Comparison of ENCODE assay signal across 8 mouse cellular contexts in the genomic region with DNA sequence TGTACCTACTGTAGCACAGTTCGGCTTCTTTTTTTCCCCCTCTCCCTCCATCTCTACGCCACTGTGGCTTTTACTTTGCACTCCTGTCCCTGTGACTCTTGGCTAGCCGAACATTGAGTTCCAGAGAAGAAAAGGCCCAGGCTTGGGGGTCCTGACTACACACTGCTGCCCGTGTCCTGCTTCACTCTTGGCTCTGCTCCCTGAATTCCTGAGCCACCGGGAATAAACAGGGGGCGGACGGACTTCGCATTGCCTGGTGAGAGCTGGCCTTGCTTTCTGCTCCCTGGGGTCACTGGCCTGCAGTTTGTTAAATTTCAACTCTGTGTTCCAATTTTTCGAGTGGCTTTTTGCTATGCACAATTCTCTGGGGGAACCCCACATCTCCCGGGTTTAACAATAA. TPM values are rescaled to one million over a fixed set of nuclear protein-coding genes. Genes with fewer than 3 reads are reported as not detected.
DNase-seq lines count a peak whose midpoint lies in the region; ATAC-seq and TF ChIP-seq lines count a peak whose summit lies in the region.

No protein-coding gene starts in this region.

- 0 out of 2 replicates have a peak overlapping the region, but pooled peaks have one; percentile 10 for H3K9ac ChIP-seq in lung, embryonic 14.5 days
- no peak overlapping the region for H3K9ac ChIP-seq in hindbrain, embryonic 14.5 days
- H3K9ac ChIP-seq in limb, embryonic 15.5 days: no peak overlapping the region
- H3K9ac ChIP-seq in stomach, embryonic 15.5 days: no peak overlapping the region

- DNase-seq in lung, embryonic 14.5 days: peak; percentile 76
- DNase-seq in lung, postnatal 36 days: no peak
- DNase-seq in hindbrain, embryonic 14.5 days (ENCODE audit: low spot score): no peak
- DNase-seq in layer of hippocampus, postnatal 14 days (ENCODE audit: low spot score in 2 of 2): no peak
- no peak for DNase-seq in thymus, postnatal 4 days
- no peak for DNase-seq in thymus, postnatal 25 days

- no peak for TF ChIP-seq CTCF in lung, embryonic 14.5 days (IDR thresholded peaks at IDR 0.05; ENCODE audit: low read depth)

- H3K27ac ChIP-seq in lung, embryonic 14.5 days (ENCODE audit: low read depth): peak overlapping the region; percentile 83
- H3K27ac ChIP-seq in hindbrain, embryonic 14.5 days: peak overlapping the region; percentile 66
- H3K27ac ChIP-seq in limb, embryonic 15.5 days: peak overlapping the region; percentile 78
- peak overlapping the region; percentile 83 for H3K27ac ChIP-seq in stomach, embryonic 15.5 days

- H3K9me3 ChIP-seq in lung, embryonic 14.5 days (ENCODE audit: low read depth, low read length): no peaks in the 10 kb centered on the region
- no peaks in the 10 kb centered on the region for H3K9me3 ChIP-seq in hindbrain, embryonic 14.5 days (ENCODE audit: control insufficient read depth, low read length)
- H3K9me3 ChIP-seq in limb, embryonic 15.5 days: no peaks in the 10 kb centered on the region
- no peaks in the 10 kb centered on the region for H3K9me3 ChIP-seq in stomach, embryonic 15.5 days

- WGBS in lung, embryonic 14.5 days: 7% methylated on average over 10 of the region's 10 CpGs
- 23% methylated on average over 10 of the region's 10 CpGs for WGBS in hindbrain, embryonic 14.5 days
- WGBS in limb, embryonic 15.5 days: 20% methylated on average over 10 of the region's 10 CpGs
- WGBS in stomach, embryonic 15.5 days: 17% methylated on average over 10 of the region's 10 CpGs

- H3K36me3 ChIP-seq in lung, embryonic 14.5 days (ENCODE audit: insufficient read depth): no peaks in the 10 kb centered on the region
- no peaks in the 10 kb centered on the region for H3K36me3 ChIP-seq in hindbrain, embryonic 14.5 days (replicated peaks; ENCODE audit: control insufficient read depth, insufficient read depth)
- no peaks in the 10 kb centered on the region for H3K36me3 ChIP-seq in limb, embryonic 15.5 days
- no peaks in the 10 kb centered on the region for H3K36me3 ChIP-seq in stomach, embryonic 15.5 days

- peaks cover 24% of the 10 kb centered on the region for H3K4me1 ChIP-seq in lung, embryonic 14.5 days (ENCODE audit: insufficient read depth)
- H3K4me1 ChIP-seq in hindbrain, embryonic 14.5 days (replicated peaks; ENCODE audit: control insufficient read depth, insufficient read depth, low read length): peaks cover 5% of the 10 kb centered on the region; the same call in 1 of the 2 replicates
- peaks cover 33% of the 10 kb centered on the region for H3K4me1 ChIP-seq in limb, embryonic 15.5 days
- H3K4me1 ChIP-seq in stomach, embryonic 15.5 days: peaks cover 25% of the 10 kb centered on the region

- no peaks in the 10 kb centered on the region for H3K27me3 ChIP-seq in lung, embryonic 14.5 days (ENCODE audit: insufficient read depth, low read length)
- H3K27me3 ChIP-seq in hindbrain, embryonic 14.5 days (ENCODE audit: control insufficient read depth, insufficient read depth, low read length): no peaks in the 10 kb centered on the region
- H3K27me3 ChIP-seq in limb, embryonic 15.5 days: no peaks in the 10 kb centered on the region
- no peaks in the 10 kb centered on the region for H3K27me3 ChIP-seq in stomach, embryonic 15.5 days (replicated peaks)

- no peak overlapping the region for H3K4me3 ChIP-seq in lung, embryonic 14.5 days (ENCODE audit: low read depth, low read length)
- no peak overlapping the region for H3K4me3 ChIP-seq in hindbrain, embryonic 14.5 days (replicated peaks; ENCODE audit: low read length)
- H3K4me3 ChIP-seq in limb, embryonic 15.5 days: no peak overlapping the region
- H3K4me3 ChIP-seq in stomach, embryonic 15.5 days (replicated peaks): no peak overlapping the region

- ATAC-seq in lung, embryonic 14.5 days (ENCODE audit: insufficient read depth): peak; percentile 60
- peak; percentile 64; the same call in 1 of the 2 replicates for ATAC-seq in hindbrain, embryonic 14.5 days (ENCODE audit: low FRiP score)
- no peak for ATAC-seq in limb, embryonic 15.5 days (ENCODE audit: insufficient number of reproducible peaks, low FRiP score, low TSS enrichment, low read depth)
- no peak; the same call in 1 of the 2 replicates for ATAC-seq in stomach, embryonic 15.5 days (ENCODE audit: insufficient read depth, low FRiP score, low read depth)

- peak overlapping the region; percentile 13; the same call in 1 of the 2 replicates for H3K4me2 ChIP-seq in lung, embryonic 14.5 days
- H3K4me2 ChIP-seq in hindbrain, embryonic 14.5 days (replicated peaks): no peak overlapping the region
- H3K4me2 ChIP-seq in limb, embryonic 15.5 days: no peak overlapping the region
- H3K4me2 ChIP-seq in stomach, embryonic 15.5 days: no peak overlapping the region

RNA-seq across cellular contexts. Expression of gene Abca4, which starts 30.1 kb away (rescaled TPM):
- polyA plus RNA-seq in lung, embryonic 14.5 days (2014; fragmentation: Nextera tagmentation; extraction: Ambion mirVana): 0.78 and 1.7 TPM in 2 replicates
- 4.1 and 5.1 TPM in 2 replicates for polyA plus RNA-seq in hindbrain, embryonic 14.5 days (2014; fragmentation: Nextera tagmentation; extraction: Ambion mirVana)
- polyA plus RNA-seq in limb, embryonic 15.5 days (2015; fragmentation: Nextera tagmentation; extraction: Ambion mirVana): 1.0 and 1.2 TPM in 2 replicates
- 0.43 and 0.80 TPM in 2 replicates for polyA plus RNA-seq in stomach, embryonic 15.5 days (2015; fragmentation: Nextera tagmentation; extraction: Ambion mirVana)
- total RNA-seq in layer of hippocampus, postnatal 14 days (2021): 1 to 10 TPM; 2.6 to 6.6 TPM

Comparison
In these comparisons a context has a peak if more than half of its experiments do, and no peak if none do; other contexts are left out.
1. ATAC-seq: peak in lung, embryonic 14.5 days (single experiment) and hindbrain, embryonic 14.5 days (single experiment); none in limb, embryonic 15.5 days (single experiment) and stomach, embryonic 15.5 days (single experiment).
2. Peak in every context shown above with its lines, with median percentiles within 50 percentile points of each other: H3K27ac ChIP-seq.